Mouse (Mus musculus): ENCODE results near the gene Inpp4a. TPM values are rescaled to one million over a fixed set of nuclear protein-coding genes. Genes with fewer than 3 reads are reported as not detected.

Gene Inpp4a
- total and polyA plus RNA-seq, 3 experiments: 1.5 to 7.0 (median 4.0) TPM

GRCm38 (mm10) chr1:37299540-37300491 lies at the start of gene Inpp4a (continued):
- TF ChIP-seq NELFE (IDR thresholded peaks at IDR 0.05; ENCODE audit: low read depth, low read length): peak; percentile 54; the same call in 1 of the 2 replicates

GRCm38 (mm10) chr1:37250643-37251310 lies 48.9 kb upstream of the Inpp4a start:
- no peak overlapping the region for H3K9ac ChIP-seq (ENCODE audit: insufficient read depth, low read depth)
- H3K4me2 ChIP-seq (ENCODE audit: insufficient read depth, low read depth, poor library complexity, severe bottlenecking): peak overlapping the region; percentile 54; the same call in 1 of the 2 replicates
- H3K9me3 ChIP-seq (replicated peaks; ENCODE audit: low read length): no peaks in the 10 kb centered on the region
- no peaks in the 10 kb centered on the region for H3K27me3 ChIP-seq (replicated peaks)
- H3K27ac ChIP-seq (ENCODE audit: insufficient read depth, low read depth): no peak overlapping the region
- no peaks in the 10 kb centered on the region for H3K79me2 ChIP-seq (replicated peaks; ENCODE audit: control insufficient read depth, extremely low read depth, insufficient read depth, poor library complexity, severe bottlenecking)
- peak; percentile 76 for DNase-seq (ENCODE audit: extremely low read depth)
- peak; percentile 37; the same call in 1 of the 2 replicates for TF ChIP-seq IRF4 (IDR thresholded peaks at IDR 0.05; ENCODE audit: low read depth, low read length)
- TF ChIP-seq SMC3 (IDR thresholded peaks at IDR 0.05; ENCODE audit: low read depth, low read length): peak; percentile 93
- peak; percentile 83 for TF ChIP-seq ZC3H11A (IDR thresholded peaks at IDR 0.05; ENCODE audit: low read depth, low read length)
- TF ChIP-seq MEF2A (IDR thresholded peaks at IDR 0.05; ENCODE audit: borderline replicate concordance, low read depth, low read length): no peak
- no peak for TF ChIP-seq GABPA (IDR thresholded peaks at IDR 0.05; ENCODE audit: insufficient replicate concordance, low read depth, low read length)
- TF ChIP-seq RAD21 (IDR thresholded peaks at IDR 0.05; ENCODE audit: low read depth, low read length): peak; percentile 93
- TF ChIP-seq UBTF (IDR thresholded peaks at IDR 0.05; ENCODE audit: low read depth, low read length): no peak
- TF ChIP-seq CHD2 (IDR thresholded peaks at IDR 0.05; ENCODE audit: low read length): no peak
- TF ChIP-seq JUND (conservative IDR thresholded peaks at IDR 0.05; ENCODE audit: low read depth, low read length): 0 out of 2 replicates have a peak, but pooled peaks have one; percentile 19
- no peak for TF ChIP-seq ELF1 (IDR thresholded peaks at IDR 0.05; ENCODE audit: low read depth, low read length)
- 0 out of 2 replicates have a peak, but pooled peaks have one; percentile 28 for TF ChIP-seq SIN3A (IDR thresholded peaks at IDR 0.05; ENCODE audit: low read length)
- peak; percentile 52 to 88; a peak in 3 of 4 replicates for TF ChIP-seq CTCF (conservative IDR thresholded peaks at IDR 0.05 in 1 of 2, IDR thresholded peaks at IDR 0.05 in 1 of 2; ENCODE audit: low read depth in 2 of 2, low read length in 2 of 2)
- no peak for TF ChIP-seq PAX5 (IDR thresholded peaks at IDR 0.05; ENCODE audit: low read length)
- TF ChIP-seq POLR2AphosphoS2 (IDR thresholded peaks at IDR 0.05; ENCODE audit: low read depth, low read length): no peak
- TF ChIP-seq MAZ (IDR thresholded peaks at IDR 0.05; ENCODE audit: low read depth, low read length): no peak
- TF ChIP-seq MXI1 (IDR thresholded peaks at IDR 0.05; ENCODE audit: low read depth, low read length): no peak
- no peak for TF ChIP-seq EP300 (IDR thresholded peaks at IDR 0.05; ENCODE audit: low read length)
- TF ChIP-seq TCF12 (IDR thresholded peaks at IDR 0.05; ENCODE audit: low read depth, low read length): no peak
- no peaks in the 10 kb centered on the region for H3K36me3 ChIP-seq (replicated peaks in 1 of 2; ENCODE audit: control insufficient read depth in 1 of 2, insufficient read depth in 1 of 2, low read length in 1 of 2)
- H3K4me1 ChIP-seq (ENCODE audit: control insufficient read depth in 1 of 2, insufficient read depth in 2 of 2): peaks cover 0 to 6% of the 10 kb centered on the region in 2 experiments; a peak in 2 of 4 replicates
- dilution Hi-C loops (cut with MboI; ENCODE audit: extremely low pct_ligation_motif_present, extremely low pct_unique_long_range_greater_than_20kb, low sequenced_read_pairs) (no loop called here), in situ Hi-C loops (cut with MboI; ENCODE audit: low pct_ligation_motif_present, low pct_unique_long_range_greater_than_20kb, low sequenced_read_pairs) (no loop called here)
- no peak overlapping the region for H3K4me3 ChIP-seq (replicated peaks in 1 of 3; ENCODE audit: low read depth in 2 of 3, low read length in 2 of 3, poor library complexity in 1 of 3)
